Mouse (Mus musculus): ENCODE data around the gene Atp13a2. TPM values are rescaled to one million over a fixed set of nuclear protein-coding genes. Genes with fewer than 3 reads are reported as not detected.
A peak's percentile ranks its signal among the peaks of the same experiment; 100 is the strongest.

Gene Atp13a2
- total and polyA plus RNA-seq, 2 experiments = 13.3 to 34.0 TPM

GRCm38 (mm10) chr4:140962950-140963349 lies 23.7 kb upstream of the Atp13a2 start:
- H3K9ac ChIP-seq (ENCODE audit: low read depth, low read length) = peak overlapping the region; percentile 55

GRCm38 (mm10) chr4:140963941-140964597 lies 22.6 kb upstream of the Atp13a2 start:
- 77% methylated on average over 9 of the region's 9 CpGs for WGBS
- peaks cover 26% of the 10 kb centered on the region; the same call in 1 of the 2 replicates for H3K79me2 ChIP-seq (ENCODE audit: control insufficient read depth, insufficient read depth, low read length)
- peak; percentile 43 for DNase-seq (ENCODE audit: extremely low read depth, low read depth, low spot score)
- H3K4me3 ChIP-seq (ENCODE audit: insufficient read depth, low read depth, low read length) = no peak overlapping the region
- peaks cover 8% of the 10 kb centered on the region; the same call in 1 of the 2 replicates for H3K36me3 ChIP-seq (ENCODE audit: control insufficient read depth, insufficient read depth, low read length)
- no peak for TF ChIP-seq CTCF (IDR thresholded peaks at IDR 0.05; ENCODE audit: low read depth, low read length)
- TF ChIP-seq POLR2A (IDR thresholded peaks at IDR 0.05; ENCODE audit: extremely low read depth, insufficient read depth, low read length) = no peak
- H3K27ac ChIP-seq (replicated peaks; ENCODE audit: insufficient read depth, low read depth, low read length) = peak overlapping the region; percentile 5; the same call in 1 of the 2 replicates
- peaks cover 13% of the 10 kb centered on the region for H3K4me1 ChIP-seq (ENCODE audit: control insufficient read depth, insufficient read depth, low read length)
- H3K9ac ChIP-seq (ENCODE audit: low read depth, low read length) = no peak overlapping the region
- no peaks in the 10 kb centered on the region for H3K27me3 ChIP-seq (ENCODE audit: control insufficient read depth, insufficient read depth, low read length)

More at GRCm38 (mm10) chr4:140962950-140963349, 23.7 kb upstream of the Atp13a2 start:
- H3K36me3 ChIP-seq (ENCODE audit: control insufficient read depth, insufficient read depth, low read length) = peaks cover 8% of the 10 kb centered on the region; the same call in 1 of the 2 replicates
- H3K4me1 ChIP-seq (ENCODE audit: control insufficient read depth, insufficient read depth, low read length) = peaks cover 13% of the 10 kb centered on the region
- H3K27ac ChIP-seq (replicated peaks; ENCODE audit: insufficient read depth, low read depth, low read length) = peak overlapping the region; percentile 98
- peak; percentile 96 for DNase-seq (ENCODE audit: extremely low read depth, low read depth, low spot score)
- H3K79me2 ChIP-seq (ENCODE audit: control insufficient read depth, insufficient read depth, low read length) = peaks cover 26% of the 10 kb centered on the region; the same call in 1 of the 2 replicates
- TF ChIP-seq POLR2A (IDR thresholded peaks at IDR 0.05; ENCODE audit: extremely low read depth, insufficient read depth, low read length) (no peak), CTCF (IDR thresholded peaks at IDR 0.05; ENCODE audit: low read depth, low read length) (no peak)
- H3K4me3 ChIP-seq (ENCODE audit: insufficient read depth, low read depth, low read length) = peak overlapping the region; percentile 50
- WGBS = 10% methylated on average over 5 of the region's 5 CpGs
- H3K27me3 ChIP-seq (ENCODE audit: control insufficient read depth, insufficient read depth, low read length) = no peaks in the 10 kb centered on the region

GRCm38 (mm10) chr4:140964620-140965019 lies 22.1 kb upstream of the Atp13a2 start:
- H3K27ac ChIP-seq (replicated peaks; ENCODE audit: insufficient read depth, low read depth, low read length) = no peak overlapping the region
- peaks cover 8% of the 10 kb centered on the region; the same call in 1 of the 2 replicates for H3K36me3 ChIP-seq (ENCODE audit: control insufficient read depth, insufficient read depth, low read length)
- H3K4me3 ChIP-seq (ENCODE audit: insufficient read depth, low read depth, low read length) = no peak overlapping the region
- WGBS = 18% methylated on average over 7 of the region's 7 CpGs
- peaks cover 26% of the 10 kb centered on the region; the same call in 1 of the 2 replicates for H3K79me2 ChIP-seq (ENCODE audit: control insufficient read depth, insufficient read depth, low read length)
- H3K4me1 ChIP-seq (ENCODE audit: control insufficient read depth, insufficient read depth, low read length) = peaks cover 13% of the 10 kb centered on the region
- no peaks in the 10 kb centered on the region for H3K27me3 ChIP-seq (ENCODE audit: control insufficient read depth, insufficient read depth, low read length)
- DNase-seq (ENCODE audit: extremely low read depth, low read depth, low spot score) = peak; percentile 56
- TF ChIP-seq CTCF (IDR thresholded peaks at IDR 0.05; ENCODE audit: low read depth, low read length) (peak; percentile 70), POLR2A (IDR thresholded peaks at IDR 0.05; ENCODE audit: extremely low read depth, insufficient read depth, low read length) (no peak)
- no peak overlapping the region for H3K9ac ChIP-seq (ENCODE audit: low read depth, low read length)

- no peak for DNase-seq (ENCODE audit: extremely low read depth, low read depth, low spot score)
- Histone ChIP-seq H3K36me3 (ENCODE audit: control insufficient read depth, insufficient read depth, low read length) (peaks cover 28% of the 10 kb centered on the region), H3K4me1 (ENCODE audit: control insufficient read depth, insufficient read depth, low read length) (peaks cover 9% of the 10 kb centered on the region), H3K27ac (replicated peaks; ENCODE audit: insufficient read depth, low read depth, low read length) (no peak overlapping the region), H3K79me2 (ENCODE audit: control insufficient read depth, insufficient read depth, low read length) (peaks cover 19% of the 10 kb centered on the region; the same call in 1 of the 2 replicates), H3K27me3 (ENCODE audit: control insufficient read depth, insufficient read depth, low read length) (no peaks in the 10 kb centered on the region), H3K9ac (ENCODE audit: low read depth, low read length) (no peak overlapping the region), H3K4me3 (ENCODE audit: insufficient read depth, low read depth, low read length) (no peak overlapping the region)
- TF ChIP-seq CTCF (IDR thresholded peaks at IDR 0.05; ENCODE audit: low read depth, low read length) (no peak), POLR2A (IDR thresholded peaks at IDR 0.05; ENCODE audit: extremely low read depth, insufficient read depth, low read length) (no peak)
- 84% methylated on average over 11 of the region's 11 CpGs for WGBS
Observed at GRCm38 (mm10) chr4:140967386-140968159, 19.1 kb upstream of the Atp13a2 start.

GRCm38 (mm10) chr4:140971691-140972090 lies 15.0 kb upstream of the Atp13a2 start:
- Histone ChIP-seq H3K4me3 (ENCODE audit: insufficient read depth, low read depth, low read length) (no peak overlapping the region), H3K27ac (replicated peaks; ENCODE audit: insufficient read depth, low read depth, low read length) (no peak overlapping the region), H3K36me3 (ENCODE audit: control insufficient read depth, insufficient read depth, low read length) (peaks cover 38% of the 10 kb centered on the region), H3K27me3 (ENCODE audit: control insufficient read depth, insufficient read depth, low read length) (no peaks in the 10 kb centered on the region), H3K79me2 (ENCODE audit: control insufficient read depth, insufficient read depth, low read length) (no peaks in the 10 kb centered on the region), H3K4me1 (ENCODE audit: control insufficient read depth, insufficient read depth, low read length) (no peaks in the 10 kb centered on the region), H3K9ac (ENCODE audit: low read depth, low read length) (no peak overlapping the region)
- TF ChIP-seq POLR2A (IDR thresholded peaks at IDR 0.05; ENCODE audit: extremely low read depth, insufficient read depth, low read length) = no peak
- no peak for TF ChIP-seq CTCF (IDR thresholded peaks at IDR 0.05; ENCODE audit: low read depth, low read length)
- WGBS = 90% methylated on average over 13 of the region's 13 CpGs
- no peak for DNase-seq (ENCODE audit: extremely low read depth, low read depth, low spot score)
